ENCODE assay signal across 8 mouse cellular contexts in genomic region chr9:57501861-57502260, GRCm38 (mm10). TPM values are rescaled to one million over a fixed set of nuclear protein-coding genes. Genes with fewer than 3 reads are reported as not detected.
DNase-seq lines count a peak whose midpoint lies in the region; ATAC-seq and TF ChIP-seq lines count a peak whose summit lies in the region.

No protein-coding gene starts in this region.

- H3K27ac ChIP-seq in intestine, embryonic 15.5 days: no peak overlapping the region
- no peak overlapping the region for H3K27ac ChIP-seq in intestine, postnatal 0 days (ENCODE audit: low read depth, low read length)
- H3K27ac ChIP-seq in midbrain, postnatal 0 days (ENCODE audit: low read depth, low read length): no peak overlapping the region

- peak; percentile 98 for DNase-seq in brain, embryonic 14.5 days (ENCODE audit: low read depth)
- DNase-seq in frontal cortex, postnatal 36 days (ENCODE audit: low spot score in 2 of 2): peak; percentile 44 to 58
- DNase-seq in midbrain, postnatal 0 days (ENCODE audit: low spot score): peak; percentile 80
- DNase-seq in urinary bladder, postnatal 14 days (ENCODE audit: low spot score): no peak
- DNase-seq in MN1 (ENCODE audit: low spot score): no peak
- no peak for DNase-seq in thymus, postnatal 0 days (ENCODE audit: low spot score)

- H3K36me3 ChIP-seq in intestine, embryonic 15.5 days: no peaks in the 10 kb centered on the region
- no peaks in the 10 kb centered on the region for H3K36me3 ChIP-seq in intestine, postnatal 0 days (ENCODE audit: control insufficient read depth, insufficient read depth)
- H3K36me3 ChIP-seq in midbrain, postnatal 0 days (ENCODE audit: insufficient read depth, low read length): no peaks in the 10 kb centered on the region

- no peak overlapping the region for H3K9ac ChIP-seq in intestine, embryonic 15.5 days
- H3K9ac ChIP-seq in intestine, postnatal 0 days (ENCODE audit: low read depth, low read length): no peak overlapping the region
- peak overlapping the region; percentile 42 for H3K9ac ChIP-seq in midbrain, postnatal 0 days (replicated peaks; ENCODE audit: low read length, poor library complexity, severe bottlenecking)

- TF ChIP-seq CTCF in intestine, postnatal 0 days (IDR thresholded peaks at IDR 0.05; ENCODE audit: low read depth): no peak
- no peak for TF ChIP-seq CTCF in brain, embryonic 14.5 days (IDR thresholded peaks at IDR 0.05; ENCODE audit: borderline replicate concordance, extremely low read depth, insufficient read depth, insufficient read length)
- no peak for TF ChIP-seq CTCF in midbrain, postnatal 0 days (IDR thresholded peaks at IDR 0.05)

- peaks cover 69% of the 10 kb centered on the region for H3K27me3 ChIP-seq in intestine, embryonic 15.5 days (replicated peaks)
- H3K27me3 ChIP-seq in intestine, postnatal 0 days (replicated peaks; ENCODE audit: control insufficient read depth, insufficient read depth, low read length): peaks cover 52% of the 10 kb centered on the region
- peaks cover 15% of the 10 kb centered on the region; the same call in 1 of the 2 replicates for H3K27me3 ChIP-seq in midbrain, postnatal 0 days (ENCODE audit: insufficient read depth, low read length)

- no peak for TF ChIP-seq POLR2A in brain, embryonic 14.5 days (IDR thresholded peaks at IDR 0.05; ENCODE audit: borderline replicate concordance, extremely low read depth, insufficient read depth, insufficient read length, poor library complexity, severe bottlenecking)

- H3K4me2 ChIP-seq in intestine, embryonic 15.5 days (replicated peaks): 0 out of 2 replicates have a peak overlapping the region, but pooled peaks have one; percentile 24
- no peak overlapping the region; the same call in 1 of the 2 replicates for H3K4me2 ChIP-seq in intestine, postnatal 0 days (replicated peaks; ENCODE audit: low read depth)
- peak overlapping the region; percentile 87 for H3K4me2 ChIP-seq in midbrain, postnatal 0 days (ENCODE audit: low read depth, low read length, poor library complexity, severe bottlenecking)

- 7% methylated on average over 20 of the region's 20 CpGs for WGBS in intestine, embryonic 15.5 days
- 14% methylated on average over 20 of the region's 20 CpGs for WGBS in intestine, postnatal 0 days
- 5% methylated on average over 20 of the region's 20 CpGs for whole genome bisulfite sequencing in midbrain, postnatal 0 days

- H3K4me1 ChIP-seq in intestine, embryonic 15.5 days (replicated peaks): peaks cover 36% of the 10 kb centered on the region
- no peaks in the 10 kb centered on the region for H3K4me1 ChIP-seq in intestine, postnatal 0 days (replicated peaks; ENCODE audit: control insufficient read depth, insufficient read depth, low read length)
- H3K4me1 ChIP-seq in midbrain, postnatal 0 days (ENCODE audit: insufficient read depth, low read length): peaks cover 7% of the 10 kb centered on the region; the same call in 1 of the 2 replicates

- H3K4me3 ChIP-seq in intestine, embryonic 15.5 days (replicated peaks): no peak overlapping the region
- no peak overlapping the region for H3K4me3 ChIP-seq in intestine, postnatal 0 days (ENCODE audit: low read depth, low read length)
- H3K4me3 ChIP-seq in midbrain, postnatal 0 days (ENCODE audit: low read depth, low read length): peak overlapping the region; percentile 23

- no peaks in the 10 kb centered on the region for H3K9me3 ChIP-seq in intestine, embryonic 15.5 days
- no peaks in the 10 kb centered on the region for H3K9me3 ChIP-seq in intestine, postnatal 0 days (ENCODE audit: control insufficient read depth)
- H3K9me3 ChIP-seq in midbrain, postnatal 0 days (ENCODE audit: low read length): no peaks in the 10 kb centered on the region

- ATAC-seq in intestine, embryonic 15.5 days: no peak
- no peak for ATAC-seq in intestine, postnatal 0 days
- ATAC-seq in midbrain, postnatal 0 days (ENCODE audit: low FRiP score): no peak

RNA-seq across cellular contexts. Expression of gene Rpp25, which starts 2.0 kb away (rescaled TPM):
- 7.0 and 8.1 TPM in 2 replicates for polyA plus RNA-seq in intestine, embryonic 15.5 days (2015; fragmentation: Nextera tagmentation; extraction: Ambion mirVana)
- polyA plus RNA-seq in intestine, postnatal 0 days (2015; fragmentation: Nextera tagmentation; extraction: Ambion mirVana): 3.2 and 4.8 TPM in 2 replicates
- 8.2 and 12.1 TPM in 2 replicates for polyA plus RNA-seq in brain, embryonic 14.5 days (2012; rRNA removed)
- total RNA-seq in midbrain, postnatal 0 days (2014; rRNA removed): 24.2 and 24.8 TPM in 2 replicates
- 26.5 and 34.5 TPM in 2 replicates for polyA plus RNA-seq in midbrain, postnatal 0 days (2015; fragmentation: Nextera tagmentation; extraction: Ambion mirVana)
- 0.60 and 0.85 TPM in 2 replicates for polyA plus RNA-seq in thymus, postnatal 0 days (2015; fragmentation: Nextera tagmentation; extraction: Ambion mirVana)

RNA-seq across cellular contexts. Expression of gene Cox5a, which starts 19.2 kb away (rescaled TPM):
- 844 and 895 TPM in 2 replicates for polyA plus RNA-seq in intestine, embryonic 15.5 days (2015; fragmentation: Nextera tagmentation; extraction: Ambion mirVana)
- polyA plus RNA-seq in intestine, postnatal 0 days (2015; fragmentation: Nextera tagmentation; extraction: Ambion mirVana): 1,449 and 1,523 TPM in 2 replicates
- 320 and 341 TPM in 2 replicates for polyA plus RNA-seq in brain, embryonic 14.5 days (2012; rRNA removed)
- total RNA-seq in midbrain, postnatal 0 days (2014; rRNA removed): 250 and 266 TPM in 2 replicates
- polyA plus RNA-seq in midbrain, postnatal 0 days (2015; fragmentation: Nextera tagmentation; extraction: Ambion mirVana): 1,115 and 1,120 TPM in 2 replicates
- 862 and 907 TPM in 2 replicates for polyA plus RNA-seq in thymus, postnatal 0 days (2015; fragmentation: Nextera tagmentation; extraction: Ambion mirVana)

RNA-seq across cellular contexts. Expression of gene Scamp5, which starts 34.0 kb away (rescaled TPM):
- polyA plus RNA-seq in intestine, embryonic 15.5 days (2015; fragmentation: Nextera tagmentation; extraction: Ambion mirVana): 14.1 and 16.4 TPM in 2 replicates
- 15.9 and 16.8 TPM in 2 replicates for polyA plus RNA-seq in intestine, postnatal 0 days (2015; fragmentation: Nextera tagmentation; extraction: Ambion mirVana)
- 222 and 241 TPM in 2 replicates for polyA plus RNA-seq in brain, embryonic 14.5 days (2012; rRNA removed)
- total RNA-seq in midbrain, postnatal 0 days (2014; rRNA removed): 389 and 404 TPM in 2 replicates
- 206 and 213 TPM in 2 replicates for polyA plus RNA-seq in midbrain, postnatal 0 days (2015; fragmentation: Nextera tagmentation; extraction: Ambion mirVana)
- 3.1 and 3.5 TPM in 2 replicates for polyA plus RNA-seq in thymus, postnatal 0 days (2015; fragmentation: Nextera tagmentation; extraction: Ambion mirVana)

RNA-seq across cellular contexts. Expression of gene Fam219b, which starts 35.5 kb away (rescaled TPM):
- polyA plus RNA-seq in intestine, embryonic 15.5 days (2015; fragmentation: Nextera tagmentation; extraction: Ambion mirVana): 17.2 and 18.2 TPM in 2 replicates
- 6.9 and 7.8 TPM in 2 replicates for polyA plus RNA-seq in intestine, postnatal 0 days (2015; fragmentation: Nextera tagmentation; extraction: Ambion mirVana)
- polyA plus RNA-seq in brain, embryonic 14.5 days (2012; rRNA removed): 12.1 and 12.2 TPM in 2 replicates
- 20.6 and 29.7 TPM in 2 replicates for total RNA-seq in midbrain, postnatal 0 days (2014; rRNA removed)
- 24.8 and 25.6 TPM in 2 replicates for polyA plus RNA-seq in midbrain, postnatal 0 days (2015; fragmentation: Nextera tagmentation; extraction: Ambion mirVana)
- 15.5 and 17.7 TPM in 2 replicates for polyA plus RNA-seq in thymus, postnatal 0 days (2015; fragmentation: Nextera tagmentation; extraction: Ambion mirVana)

RNA-seq across cellular contexts. Expression of gene Mpi, which starts 50.7 kb away (rescaled TPM):
- 50.2 and 55.8 TPM in 2 replicates for polyA plus RNA-seq in intestine, embryonic 15.5 days (2015; fragmentation: Nextera tagmentation; extraction: Ambion mirVana)
- 22.8 and 27.5 TPM in 2 replicates for polyA plus RNA-seq in intestine, postnatal 0 days (2015; fragmentation: Nextera tagmentation; extraction: Ambion mirVana)
- 71.2 and 73.3 TPM in 2 replicates for polyA plus RNA-seq in brain, embryonic 14.5 days (2012; rRNA removed)
- 60.5 and 71.9 TPM in 2 replicates for total RNA-seq in midbrain, postnatal 0 days (2014; rRNA removed)
- 57.2 and 61.2 TPM in 2 replicates for polyA plus RNA-seq in midbrain, postnatal 0 days (2015; fragmentation: Nextera tagmentation; extraction: Ambion mirVana)
- polyA plus RNA-seq in thymus, postnatal 0 days (2015; fragmentation: Nextera tagmentation; extraction: Ambion mirVana): 20.9 and 21.6 TPM in 2 replicates

Comparison
In these comparisons a context has a peak if more than half of its experiments do, and no peak if none do; other contexts are left out.
1. DNase-seq: peak in brain, embryonic 14.5 days (single experiment), frontal cortex, postnatal 36 days (2 of 2) and midbrain, postnatal 0 days (single experiment); none in urinary bladder, postnatal 14 days (single experiment), MN1 (single experiment) and thymus, postnatal 0 days (single experiment).
2. RNA of gene Scamp5, which starts 34.0 kb away (polyA plus RNA-seq): 222 to 241 TPM in brain, embryonic 14.5 days and 206 to 213 TPM in midbrain, postnatal 0 days; 14.1 to 16.4 TPM in intestine, embryonic 15.5 days, 15.9 to 16.8 TPM in intestine, postnatal 0 days and 3.1 to 3.5 TPM in thymus, postnatal 0 days; every median in the first group is over 10 times any median in the second.